Mouse (Mus musculus) heart, adult 2 months (tissue): ENCODE results near the gene Adprhl2. TPM values are rescaled to one million over a fixed set of nuclear protein-coding genes. Genes with fewer than 3 reads are reported as not detected.

Experiments
- DNase-seq, 2 experiments: peaks; one replicate each; pipeline ENCODE4 v3.0.0; 2021
- H3K27ac ChIP-seq: fragments of 200-600 bp; 2 replicates; pipeline ENCODE4 v1.8.1; 2022
- H3K27me3 ChIP-seq: fragments of 200-500 bp; 2 replicates; pipeline ENCODE4 v1.6.1; 2012; ENCODE audit warnings: mild to moderate bottlenecking, low read length, inconsistent platforms, mixed read lengths; ENCODE audit not compliant: control insufficient read depth, insufficient read depth
- H3K36me3 ChIP-seq: fragments of 200-500 bp; 2 replicates; pipeline ENCODE4 v1.6.1; 2012; ENCODE audit warnings: low read length, inconsistent platforms; ENCODE audit not compliant: control insufficient read depth, insufficient read depth
- H3K4me1 ChIP-seq: fragments of 200-500 bp; 2 replicates; pipeline ENCODE4 v1.6.1; 2011; ENCODE audit warnings: low read length; ENCODE audit not compliant: control insufficient read depth, insufficient read depth
- H3K4me3 ChIP-seq: fragments of 200-600 bp; 2 replicates; pipeline ENCODE4 v1.8.1; 2022
- H3K79me2 ChIP-seq: fragments of 200-500 bp; replicated peaks from 2 replicates; pipeline ENCODE4 v1.6.1; 2012; ENCODE audit warnings: mild to moderate bottlenecking, inconsistent platforms, low read length, moderate library complexity, mixed read lengths; ENCODE audit not compliant: control insufficient read depth, insufficient read depth
- H3K9ac ChIP-seq: fragments of 200-500 bp; 2 replicates; pipeline ENCODE4 v1.6.1; 2012; ENCODE audit warnings: low read depth, mild to moderate bottlenecking, control low read depth, inconsistent platforms, low read length, mixed read lengths
- CTCF ChIP-seq: fragments of 200-600 bp; IDR thresholded peaks from 2 replicates; pipeline ENCODE4 v1.8.1; 2022; ENCODE audit warnings: antibody characterized with exemption, mild to moderate bottlenecking, moderate library complexity
- EP300 ChIP-seq: fragments of 200-500 bp; IDR thresholded peaks from 2 replicates; pipeline ENCODE4 v1.6.1; 2011; ENCODE audit warnings: low read depth, low read length, control low read depth; ENCODE audit not compliant: insufficient read depth
- POLR2A ChIP-seq: fragments of 200-500 bp; IDR thresholded peaks from 2 replicates; pipeline ENCODE4 v1.6.1; 2011; ENCODE audit warnings: mild to moderate bottlenecking, low read depth, low read length, control low read depth; ENCODE audit not compliant: insufficient read depth
- WGBS: fragments of 180-500 bp; shearing (Covaris S2); methylation state at CpG from one replicate; pipeline ENCODE4 v1.1.7; 2018; 5-methylcytosine and 5-hydroxymethylcytosine counted together
- intact Hi-C: fragments of 180-260 bp; cut with DNase I; formaldehyde crosslinking; loops from one replicate; pipeline ENCODE4 v1.15.1; 2025
- long read RNA-seq: library from polyadenylated mRNA; stranded (forward); transcript quantifications from one replicate; pipeline ENCODE4 v2.0.0, GENCODE M21; 2021
- polyA plus RNA-seq: library from polyadenylated mRNA; depleted of rRNA; stranded (reverse); fragments of >200 nt; gene quantifications from 2 replicates; pipeline ENCODE4 v1.2.3, GENCODE M21; 2012; rRNA removed
- total RNA-seq, 2 experiments: library from RNA; stranded (reverse); gene quantifications; 2 replicates each; pipeline ENCODE4 v1.2.3; 2021

The Adprhl2 gene
- total RNA-seq (10 to 100 TPM; 12.9 to 13.0 TPM), polyA plus RNA-seq (14.7 and 16.0 TPM in 2 replicates)
- long read RNA-seq, transcript Adprhl2-201 (6 exons, 1,672 nt), result major isoform, 11 of 15 reads
- long read RNA-seq, partial matches to known transcripts, result 2 of 15 reads
- long read RNA-seq, other reads (novel, unspliced or antisense), result 1 of 15 reads

DNA sequence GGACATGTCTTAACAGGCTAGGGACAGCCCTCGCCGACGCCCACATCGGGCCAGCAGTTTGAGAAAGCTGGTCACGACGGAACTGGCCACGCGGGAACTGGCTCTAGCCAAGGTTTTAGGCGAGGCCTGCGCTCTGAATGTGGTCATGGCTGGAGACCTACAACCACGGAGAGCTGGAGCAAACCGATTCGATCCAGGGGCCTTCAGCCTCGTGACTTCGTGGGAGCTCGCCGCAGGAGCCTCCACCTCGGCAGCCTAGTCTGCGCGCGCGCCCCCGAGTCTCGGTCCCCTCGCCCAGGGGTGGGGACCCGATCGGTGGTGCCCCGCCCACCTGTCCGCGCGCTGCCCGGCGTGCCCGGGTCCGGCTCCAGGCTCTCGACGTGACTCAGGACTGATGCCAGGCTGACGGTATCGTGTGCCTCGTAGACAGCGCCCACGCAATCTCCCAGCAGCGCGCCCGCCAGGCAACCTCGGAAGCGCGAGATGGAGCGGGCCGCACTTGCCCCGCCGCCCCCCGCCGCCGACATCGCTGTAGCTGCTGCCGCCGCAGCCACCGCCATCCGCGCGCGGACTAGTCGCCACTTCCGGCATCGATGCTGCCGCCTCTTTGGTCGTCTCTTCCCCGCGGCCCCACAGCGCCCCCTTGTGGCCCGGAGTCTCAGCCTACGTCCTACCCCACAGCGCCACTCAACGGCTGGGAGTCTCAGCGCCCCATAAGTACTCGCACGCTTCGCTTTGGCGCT, at the start of gene Adprhl2:
Gene Adprhl2 (minus strand): TSS at position 593 of the 743 bp plus-strand sequence.
- H3K27me3 ChIP-seq, result no peaks in the 10 kb centered on the region
- DNase-seq, result peak; percentile 96 to 99

GRCm38 (mm10) chr4:126360069-126360468, 38.6 kb upstream of the Adprhl2 start:
- Histone ChIP-seq H3K9ac (no peak overlapping the region), H3K79me2 (no peaks in the 10 kb centered on the region), H3K27me3 (no peaks in the 10 kb centered on the region), H3K36me3 (no peaks in the 10 kb centered on the region), H3K4me1 (no peaks in the 10 kb centered on the region), H3K4me3 (no peak overlapping the region), H3K27ac (no peak overlapping the region)
- 98% methylated on average over 1 of the region's 1 CpGs for WGBS
- no peak for TF ChIP-seq CTCF
- no peak for TF ChIP-seq POLR2A
- no peak for TF ChIP-seq EP300
- no peak for DNase-seq
- intact Hi-C loops, result no loop called here

More for the DNA sequence above, at the start of gene Adprhl2:
- H3K4me3 ChIP-seq, result peak within 1 kb of the TSS; percentile 91
- H3K79me2 ChIP-seq, result no peaks in the 10 kb centered on the region; the same call in 1 of the 2 replicates
- peak within 1 kb of the TSS; percentile 83 for H3K9ac ChIP-seq
- TF ChIP-seq EP300 (peak; percentile 93), POLR2A (peak; percentile 71), CTCF (peak; percentile 100; the same call in 1 of the 2 replicates)
- H3K4me1 ChIP-seq, result no peaks in the 10 kb centered on the region
- intact Hi-C loops, result loop anchor here (5.0 kb wide), 1 partner anchor 106 kb away; the partner anchor contains the start of gene Ago3
- under 1% methylated on average over 80 of the region's 80 CpGs for WGBS
- no peaks in the 10 kb centered on the region for H3K36me3 ChIP-seq
- H3K27ac ChIP-seq, result peak within 1 kb of the TSS; percentile 81

DNA sequence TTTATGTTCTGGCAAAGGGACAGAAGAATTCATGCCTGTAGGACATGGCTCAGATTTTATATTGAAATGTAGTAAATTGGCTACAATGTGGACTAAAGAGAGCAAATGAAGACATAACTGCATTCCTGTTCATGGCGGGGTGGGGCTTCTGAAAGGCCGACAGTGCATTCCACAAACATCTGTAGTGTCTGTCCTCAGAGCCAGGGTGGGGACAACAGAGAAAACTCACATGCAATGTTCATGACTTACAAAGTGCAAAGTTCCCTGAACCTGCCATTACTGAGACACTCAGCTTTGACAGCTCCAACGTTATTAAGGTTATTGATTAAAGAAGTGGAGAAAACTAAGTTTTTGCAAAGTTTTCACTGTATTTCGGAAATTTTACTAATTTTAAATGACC, 21.9 kb upstream of the Adprhl2 start:
- 0 out of 2 replicates have a peak, but pooled peaks cover 1% of the 10 kb centered on the region for H3K36me3 ChIP-seq
- no peaks in the 10 kb centered on the region for H3K27me3 ChIP-seq
- no peak overlapping the region for H3K27ac ChIP-seq
- H3K4me1 ChIP-seq, result no peaks in the 10 kb centered on the region
- H3K9ac ChIP-seq, result no peak overlapping the region
- TF ChIP-seq POLR2A (no peak), EP300 (no peak), CTCF (no peak)
- DNase-seq, result no peak
- no peaks in the 10 kb centered on the region for H3K79me2 ChIP-seq
- no peak overlapping the region for H3K4me3 ChIP-seq
- intact Hi-C loops, result no loop called here
- WGBS, result 70% methylated on average over 4 of the region's 4 CpGs

DNA sequence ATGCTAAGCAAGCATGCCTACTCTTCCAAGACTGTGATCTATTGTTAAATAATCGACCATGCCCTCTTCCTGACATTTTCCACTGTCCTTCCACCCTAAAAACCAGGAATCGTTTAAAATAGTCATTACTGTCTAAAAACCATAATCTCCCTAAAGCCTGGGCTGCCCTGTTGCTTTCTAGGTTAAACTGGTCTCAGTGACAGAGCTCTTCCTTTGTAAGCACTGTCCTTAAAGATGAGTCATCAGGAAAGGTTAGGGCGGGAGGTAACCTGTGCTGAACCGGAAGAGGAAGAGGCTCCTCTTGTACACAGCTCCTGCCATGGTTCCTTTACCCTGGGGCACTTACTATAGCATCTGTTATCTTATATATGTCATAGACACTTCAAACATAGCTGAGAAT, 18.0 kb upstream of the Adprhl2 start:
- Histone ChIP-seq H3K9ac (no peak overlapping the region), H3K27me3 (no peaks in the 10 kb centered on the region), H3K4me1 (no peaks in the 10 kb centered on the region; the same call in 1 of the 2 replicates), H3K27ac (no peak overlapping the region), H3K36me3 (no peaks in the 10 kb centered on the region), H3K4me3 (no peak overlapping the region), H3K79me2 (no peaks in the 10 kb centered on the region)
- no peak for DNase-seq
- intact Hi-C loops, result no loop called here
- no peak for TF ChIP-seq CTCF
- TF ChIP-seq POLR2A, result no peak
- TF ChIP-seq EP300, result no peak
- WGBS, result 47% methylated on average over 4 of the region's 4 CpGs

- Histone ChIP-seq H3K4me3 (no peak overlapping the region), H3K79me2 (no peaks in the 10 kb centered on the region), H3K4me1 (no peaks in the 10 kb centered on the region; the same call in 1 of the 2 replicates), H3K27me3 (no peaks in the 10 kb centered on the region), H3K27ac (no peak overlapping the region), H3K36me3 (no peaks in the 10 kb centered on the region), H3K9ac (no peak overlapping the region)
- intact Hi-C loops, result no loop called here
- WGBS, result 54% methylated on average over 3 of the region's 3 CpGs
- no peak for DNase-seq
- TF ChIP-seq POLR2A (no peak), CTCF (peak; percentile 49)
Measured at GRCm38 (mm10) chr4:126332358-126332757, 10.9 kb upstream of the Adprhl2 start.

DNA sequence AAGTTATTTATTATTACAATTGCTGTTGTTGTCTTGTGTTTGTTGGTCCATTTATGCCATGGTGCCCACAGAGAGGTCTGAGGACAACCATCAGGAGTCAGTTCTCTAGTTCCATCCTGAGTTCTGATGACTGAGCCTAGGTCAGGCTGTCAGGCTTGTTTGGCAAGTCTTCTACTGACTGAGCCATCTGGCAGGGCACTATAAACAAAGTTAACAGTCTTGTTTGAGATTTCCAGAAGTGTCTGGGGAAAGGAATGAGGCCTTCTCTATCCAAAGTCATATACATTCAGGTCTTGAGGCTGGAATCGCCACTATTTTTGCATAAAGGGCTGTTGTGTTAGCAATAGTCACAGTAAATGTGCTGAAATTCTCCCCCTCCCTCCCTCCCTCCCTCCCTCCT, 10.2 kb upstream of the Adprhl2 start:
- no peak for DNase-seq
- Histone ChIP-seq H3K36me3 (no peaks in the 10 kb centered on the region), H3K4me3 (no peak overlapping the region), H3K4me1 (no peaks in the 10 kb centered on the region; the same call in 1 of the 2 replicates), H3K27ac (no peak overlapping the region), H3K79me2 (no peaks in the 10 kb centered on the region), H3K27me3 (no peaks in the 10 kb centered on the region), H3K9ac (no peak overlapping the region)
- intact Hi-C loops, result no loop called here
- WGBS, result 61% methylated on average over 1 of the region's 1 CpGs
- TF ChIP-seq EP300, result no peak
- no peak for TF ChIP-seq POLR2A
- no peak for TF ChIP-seq CTCF
